Mouse (Mus musculus) naive thymus-derived CD4-positive, alpha-beta T cell, adult 2 months (primary cell): ENCODE measurements around the gene Pnkd.
"Not testable (repeated sequence)": the region's sequence is repeated elsewhere in the genome, so short reads cannot be mapped to it uniquely, and the experiment has no call there.

Experiments used
- DNase-seq: peaks from one replicate; pipeline ENCODE4 v3.0.0-alpha.2; 2011; ENCODE audit warnings: low read depth

Pnkd gene

DNA sequence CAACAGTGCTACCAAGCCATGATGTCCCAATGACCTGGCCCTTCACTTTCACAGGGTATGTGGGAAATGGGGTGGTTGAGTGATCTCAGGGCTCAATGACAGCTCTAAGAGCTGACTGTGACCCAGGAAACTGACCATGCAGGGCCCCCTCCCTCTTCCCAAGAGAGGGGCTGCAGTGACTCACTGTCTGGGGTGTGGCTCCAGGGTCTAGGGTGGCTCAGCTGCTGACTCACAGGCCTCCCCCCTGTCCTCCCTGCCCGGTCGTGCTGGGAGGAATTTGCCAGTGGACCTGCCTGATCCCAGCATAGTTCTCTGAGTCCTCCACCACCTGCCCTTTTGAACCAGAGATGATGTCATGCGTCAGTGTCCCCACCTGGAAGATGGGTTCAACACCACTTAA lies 12.5 kb downstream of the Pnkd start:
- no peak for DNase-seq

DNA sequence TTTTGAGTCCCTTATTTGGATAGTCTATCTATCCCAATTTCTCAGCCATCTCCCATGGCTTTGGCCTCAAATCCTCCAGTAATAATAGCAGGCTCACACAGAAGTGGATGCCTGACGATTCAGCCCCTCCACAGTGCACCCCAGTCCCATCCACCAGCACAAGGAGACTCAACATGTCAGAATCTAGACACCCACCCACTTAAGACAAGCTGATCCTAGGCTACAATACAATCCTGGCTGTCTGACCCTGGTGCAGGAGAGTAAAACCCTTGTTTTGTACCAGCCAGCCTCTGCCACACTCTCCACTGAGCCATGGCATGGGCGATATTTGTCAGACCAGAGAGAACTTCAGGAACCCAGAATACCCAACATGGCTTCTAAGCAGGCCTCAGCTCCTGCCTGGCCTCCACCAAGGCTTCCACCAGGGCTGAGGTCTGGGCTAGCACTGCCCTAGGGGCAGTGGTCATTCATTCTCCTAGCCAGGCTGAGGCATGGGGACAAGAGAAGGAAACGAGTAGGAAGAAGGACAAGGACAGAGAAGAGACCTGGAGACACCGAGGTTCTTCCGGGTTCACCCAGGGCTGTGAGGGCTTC lies 13.5 kb downstream of the Pnkd start:
- no peak for DNase-seq

DNA sequence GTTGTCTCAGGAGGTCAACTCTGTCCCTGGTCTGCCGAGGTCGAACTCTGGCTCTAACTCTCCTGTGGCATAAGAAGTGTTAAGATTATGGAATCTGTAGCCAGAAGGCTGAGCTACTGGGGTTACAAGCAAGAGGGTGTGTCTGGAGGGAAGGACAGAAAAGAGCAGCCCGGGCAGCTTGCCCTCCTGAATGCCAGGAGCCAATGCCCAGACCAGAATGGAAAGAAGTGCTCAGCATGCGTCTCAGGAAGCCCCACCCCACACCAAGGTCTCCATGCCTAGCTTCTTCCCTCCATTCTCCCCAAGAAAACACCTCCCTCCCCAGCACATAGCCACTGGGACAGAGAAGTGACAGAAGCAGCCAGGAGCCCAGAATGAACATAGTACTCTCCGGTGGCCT lies 14.3 kb downstream of the Pnkd start:
- DNase-seq, result no peak

DNA sequence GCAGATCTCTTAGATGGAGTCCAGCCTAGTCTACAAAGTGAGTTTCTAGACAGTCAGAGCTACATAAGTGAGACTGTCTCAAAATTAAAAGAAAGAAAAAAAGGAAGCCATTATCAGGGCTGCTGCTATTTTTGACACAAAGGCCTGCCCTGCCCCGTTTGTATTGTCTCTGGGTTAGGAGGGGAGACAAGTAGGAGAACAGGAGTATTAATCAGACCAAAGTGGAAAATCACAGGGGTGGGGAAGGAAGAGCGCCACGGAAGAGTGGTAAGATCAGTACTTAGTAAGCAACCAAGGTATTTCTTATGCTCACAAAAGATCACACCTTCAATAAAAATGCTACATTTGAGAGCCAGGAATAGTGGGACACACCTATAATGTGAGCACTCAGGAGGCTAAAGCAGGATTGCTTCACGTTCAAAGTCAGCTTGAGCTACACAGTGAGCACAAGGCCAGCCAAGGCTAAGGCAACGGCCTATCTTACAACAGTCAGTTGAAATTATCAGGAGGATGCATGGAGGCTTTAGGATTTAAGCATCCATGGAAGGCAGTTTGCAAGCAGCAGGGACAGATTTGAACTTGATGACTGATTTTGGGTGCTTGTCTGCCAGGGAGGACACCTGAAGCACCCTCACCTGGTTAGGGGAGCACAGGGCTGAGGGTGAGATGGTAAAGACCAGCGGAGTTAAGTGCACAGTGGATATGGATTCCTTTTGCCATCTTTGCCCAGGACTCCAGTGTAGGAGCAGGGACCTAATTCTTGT lies 15.8 kb downstream of the Pnkd start:
- DNase-seq, result no peak

DNA sequence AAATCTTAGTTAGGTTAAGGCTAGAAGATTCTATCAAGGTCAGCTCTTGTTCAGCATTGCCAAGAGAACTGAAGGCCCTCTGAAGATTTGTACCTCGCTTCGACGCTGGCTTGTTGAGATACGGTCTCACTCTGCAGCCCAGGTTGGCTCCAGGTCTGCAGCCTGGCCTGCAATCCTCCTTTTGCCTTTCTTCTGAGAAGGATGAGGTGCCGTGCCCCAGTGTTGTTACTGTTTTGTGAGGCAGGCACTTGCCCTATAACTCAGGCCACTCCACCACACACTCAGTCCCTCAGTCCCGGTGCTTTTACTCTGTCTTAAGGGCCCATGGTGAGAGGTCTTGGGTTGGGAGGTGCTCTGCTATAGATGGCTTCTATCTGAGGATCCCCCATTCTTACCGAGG lies 17.5 kb downstream of the Pnkd start:
- DNase-seq, result no peak

DNA sequence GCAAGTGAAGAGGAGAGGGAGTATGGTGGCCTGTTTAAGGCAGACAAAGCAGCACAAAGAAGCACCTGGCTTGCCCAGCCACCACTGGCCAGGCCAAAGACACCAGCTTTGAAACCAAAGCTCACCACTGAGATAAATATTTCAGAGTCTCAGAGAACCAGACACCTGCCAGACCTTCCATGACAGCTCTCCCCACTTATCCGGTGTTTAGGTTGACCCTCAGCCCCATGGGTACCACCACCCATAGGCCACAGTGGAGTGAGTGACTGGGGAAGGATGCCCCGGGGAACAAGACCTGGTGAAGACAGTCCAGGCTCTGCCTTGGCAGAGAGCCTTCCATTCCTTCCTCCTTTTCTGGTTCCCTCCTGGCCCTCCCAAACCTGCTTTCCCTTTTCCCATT lies 18.1 kb downstream of the Pnkd start:
- DNase-seq, result no peak

DNA sequence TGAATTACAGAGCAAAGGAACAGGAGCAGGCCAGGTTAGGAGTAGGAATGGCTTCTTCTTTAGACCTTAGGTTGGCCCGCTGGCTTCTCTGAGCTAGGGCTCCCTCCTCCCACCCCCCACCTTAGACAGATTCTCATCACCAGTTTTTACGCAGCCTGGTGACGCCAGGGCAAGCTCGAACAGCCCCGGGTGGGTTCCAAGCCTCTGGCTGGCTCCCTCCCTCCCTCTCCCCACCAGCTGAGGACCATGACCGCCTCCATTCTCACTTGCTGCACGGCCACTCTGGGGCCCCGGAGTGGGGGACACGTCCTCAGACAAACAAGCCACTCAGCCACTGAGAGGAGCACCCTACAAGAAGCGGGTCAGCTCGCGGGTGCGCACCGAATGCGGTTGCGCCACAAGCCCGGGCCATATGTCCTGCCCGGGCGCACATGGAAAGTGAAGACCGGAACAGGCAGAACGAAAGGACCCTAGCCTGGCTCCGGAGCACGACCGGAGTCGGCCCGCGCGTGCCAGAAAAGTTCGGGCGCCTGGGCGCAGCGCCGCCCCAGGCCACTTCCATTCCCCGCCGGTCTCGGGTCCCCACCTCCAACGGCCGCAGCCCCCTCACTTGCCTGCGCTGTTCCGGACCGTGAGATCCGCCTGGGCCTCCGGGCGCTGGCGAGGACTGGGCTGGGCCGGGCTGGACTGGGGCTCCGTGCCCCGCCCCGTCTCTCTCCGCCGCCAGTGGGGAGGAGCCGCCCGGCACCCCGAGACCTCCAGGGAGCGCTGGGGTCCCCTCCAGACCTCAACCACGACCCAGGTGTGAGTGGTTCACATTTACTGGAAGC lies 19.0 kb downstream of the Pnkd start:
- DNase-seq, result no peak

DNA sequence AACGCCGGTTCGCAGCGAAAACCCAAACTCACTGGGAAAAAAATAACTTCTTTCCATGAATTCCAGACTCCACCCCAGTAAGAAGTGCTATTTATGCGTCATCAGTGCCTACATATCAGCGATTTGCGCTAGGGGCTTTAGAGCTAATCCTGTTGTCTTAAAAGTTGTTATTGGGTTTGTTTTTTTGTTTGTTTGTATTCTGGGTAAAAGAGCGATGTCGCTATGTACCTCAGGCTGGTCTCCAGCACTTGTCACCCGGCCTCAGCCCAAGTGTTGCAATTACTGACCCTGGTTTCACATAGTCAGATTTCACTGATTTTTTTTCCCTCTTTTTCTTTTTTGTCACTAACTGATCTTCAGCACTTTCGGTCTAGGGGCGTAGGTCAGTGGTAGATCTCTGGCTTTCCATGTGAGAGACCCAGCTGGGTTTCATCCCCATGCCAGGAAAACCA lies 19.6 kb downstream of the Pnkd start:
- no peak for DNase-seq

DNA sequence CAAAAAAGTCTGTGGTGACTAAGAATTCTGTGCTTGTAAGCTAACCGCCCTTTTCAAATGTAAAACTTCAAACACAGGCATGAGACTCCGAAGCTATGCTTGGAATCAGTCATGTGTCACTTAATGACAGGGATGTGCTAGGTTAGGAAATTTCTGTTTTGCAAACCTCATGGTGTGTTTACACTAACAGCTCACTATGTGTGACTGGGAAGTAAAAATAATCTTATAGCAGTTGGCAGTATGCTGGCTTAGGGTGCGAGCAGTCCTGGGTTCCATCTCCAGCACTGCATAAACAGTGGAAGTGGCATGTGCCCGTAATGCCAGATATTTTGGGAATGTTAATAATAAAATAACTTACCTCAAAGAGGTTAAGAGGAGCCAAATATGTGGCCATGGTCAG lies 20.2 kb downstream of the Pnkd start:
- DNase-seq, result no peak

DNA sequence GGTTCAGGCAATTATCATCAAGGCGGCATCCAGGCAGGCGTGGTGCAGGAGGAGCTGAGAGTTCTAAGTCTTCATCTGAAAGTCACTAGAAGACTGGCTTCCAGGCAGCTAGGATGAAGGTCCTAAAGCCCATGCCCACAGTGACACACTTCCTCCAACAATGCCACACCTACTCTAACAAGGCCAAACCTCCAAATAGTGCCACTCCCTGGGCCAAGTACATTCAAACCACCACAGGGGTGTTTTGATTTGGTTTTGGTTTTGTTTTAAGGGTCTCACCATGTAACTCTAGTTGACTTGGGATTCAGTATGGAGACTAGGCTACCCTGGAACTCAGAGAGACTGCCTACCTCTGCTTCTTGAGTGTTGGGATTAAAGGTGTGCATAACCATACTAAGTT lies 20.8 kb downstream of the Pnkd start, which contains the start of gene Tmbim1:
Tmbim1 (minus strand) TSS at position 101 of the 400 bp plus-strand sequence.
- DNase-seq, result no peak

DNA sequence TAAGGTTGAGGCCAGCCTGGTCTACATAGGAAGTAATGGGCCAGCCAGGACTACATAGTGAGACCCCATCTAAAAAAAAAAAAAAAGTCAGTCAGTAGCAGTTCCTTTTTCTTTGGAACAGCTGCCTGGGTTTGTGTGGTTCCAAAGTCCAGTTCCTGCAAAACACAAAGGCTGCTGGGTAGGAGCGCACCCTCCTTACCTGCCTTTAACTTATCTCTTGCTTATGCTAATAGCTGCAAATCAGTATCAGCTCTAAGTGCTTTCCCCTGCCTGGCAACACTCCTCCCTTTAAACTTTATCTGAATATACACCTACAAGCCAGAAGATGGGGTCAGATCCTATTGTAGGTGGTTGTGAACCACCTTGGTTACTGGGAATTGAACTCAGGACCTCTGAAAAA lies 22.4 kb downstream of the Pnkd start:
- DNase-seq, result no peak

DNA sequence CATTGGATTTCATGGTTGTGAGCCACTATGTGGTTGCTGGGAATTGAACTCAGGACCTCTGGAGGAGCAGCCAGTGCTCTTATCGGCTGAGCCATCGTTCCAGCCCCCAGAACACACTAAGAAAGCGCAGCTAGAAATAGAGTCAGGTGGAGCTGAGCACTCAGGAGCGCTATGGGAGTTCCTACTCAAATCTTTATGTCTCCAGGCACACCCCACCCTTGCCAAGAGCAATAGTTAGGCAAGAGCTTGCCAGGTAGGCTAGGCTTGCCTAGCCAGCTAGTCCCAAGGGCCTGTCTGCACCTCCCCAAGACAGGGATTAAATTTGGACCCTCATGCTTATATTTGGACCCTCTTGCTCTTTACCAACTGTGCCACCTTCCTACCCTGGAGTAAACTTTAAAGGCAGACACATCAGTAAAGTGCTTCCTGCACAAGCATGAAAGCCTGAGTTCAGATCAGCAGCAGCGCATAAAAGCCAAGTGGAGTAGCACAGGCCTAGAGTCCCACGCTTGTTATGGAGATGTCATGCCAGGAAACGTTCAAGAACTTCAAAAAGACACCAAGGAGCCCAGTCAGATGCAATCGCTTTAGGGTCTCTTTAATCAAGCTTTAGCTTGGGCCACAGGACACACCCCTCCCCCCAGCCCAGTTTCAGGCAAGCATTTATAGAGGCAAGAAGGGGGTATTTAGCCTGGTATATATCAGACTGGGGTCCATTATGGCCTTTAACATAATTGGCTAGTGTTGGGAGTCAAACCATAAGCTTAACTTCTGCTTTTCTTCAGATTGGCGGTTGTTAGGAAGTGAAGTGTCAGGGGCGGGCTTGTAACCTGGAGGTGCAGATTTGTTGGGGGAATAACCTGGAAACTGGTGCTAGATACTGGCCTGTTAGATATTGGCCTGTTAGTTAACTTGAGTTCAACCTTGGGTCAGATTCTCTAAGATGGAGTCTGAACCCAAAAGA lies 23.6 kb downstream of the Pnkd start:
- no peak for DNase-seq

DNA sequence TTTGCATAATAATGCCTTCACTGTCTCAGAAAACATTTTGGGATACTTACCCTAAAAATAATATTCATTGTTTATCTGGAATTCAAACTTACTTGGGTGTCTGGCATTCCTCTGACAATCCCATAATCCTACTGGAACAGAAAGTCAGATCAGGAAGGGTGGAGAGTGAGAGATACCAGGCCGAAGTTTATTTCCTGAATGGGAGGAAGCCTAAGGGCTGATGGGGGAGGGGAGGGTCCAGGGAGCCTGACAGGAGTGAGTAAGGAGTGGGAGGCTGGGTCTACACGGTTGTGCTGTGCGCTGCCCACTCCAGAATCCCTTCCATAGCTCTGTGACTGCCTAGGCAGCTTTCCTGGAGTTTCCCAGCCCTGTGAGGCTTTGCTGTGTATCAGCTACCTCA lies 25.0 kb downstream of the Pnkd start:
- DNase-seq, result no peak

DNA sequence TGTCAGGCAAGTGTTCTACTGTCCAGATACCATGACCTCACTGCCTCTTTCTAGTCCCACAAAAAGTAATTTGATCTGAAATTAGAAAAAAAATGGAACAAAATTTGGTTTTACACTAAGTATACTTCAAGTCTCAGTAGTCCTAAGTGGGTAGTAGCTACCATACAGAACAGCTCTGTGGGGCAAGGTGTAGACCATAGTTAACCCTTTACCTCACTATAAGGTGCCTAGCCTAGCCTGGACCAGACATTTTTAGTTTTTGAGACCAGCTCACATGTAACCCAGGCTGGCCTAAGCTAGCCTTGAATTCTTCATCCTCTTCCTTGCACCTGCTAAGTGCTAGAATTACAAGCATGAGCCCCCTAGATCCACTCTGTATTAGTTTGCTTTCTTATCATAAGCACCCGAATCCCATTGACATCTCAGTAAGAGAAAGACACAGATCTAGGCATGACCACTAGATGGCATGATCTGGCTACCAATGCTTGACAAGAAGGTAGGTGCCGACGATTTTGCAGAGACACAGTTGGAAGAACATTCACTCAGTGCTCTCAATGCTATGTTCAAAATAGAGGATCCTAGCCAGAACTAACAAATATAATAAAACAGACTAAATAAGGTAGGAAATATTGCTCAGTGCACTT lies 28.4 kb downstream of the Pnkd start:
- peak; percentile 87 for DNase-seq

DNA sequence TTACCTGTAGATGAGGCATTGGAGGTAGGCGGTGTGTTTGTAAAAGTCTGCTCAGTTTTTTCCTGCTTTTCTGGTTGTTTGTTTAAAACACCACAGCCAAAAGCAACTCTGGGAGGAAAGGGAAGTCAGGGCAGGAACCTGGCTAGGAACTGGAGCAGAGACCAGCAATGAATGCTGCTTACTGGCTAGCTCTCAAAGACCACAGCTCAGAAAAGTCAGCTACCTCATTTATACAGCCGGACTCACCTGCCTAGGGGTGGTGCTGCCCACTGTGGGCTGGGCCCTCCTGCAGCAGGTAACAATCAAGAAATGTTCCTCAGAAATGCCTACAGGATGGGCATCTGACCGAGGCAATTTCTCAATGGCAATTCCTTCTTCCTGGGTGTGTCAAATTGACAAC lies 30.1 kb downstream of the Pnkd start:
- DNase-seq, result no peak

DNA sequence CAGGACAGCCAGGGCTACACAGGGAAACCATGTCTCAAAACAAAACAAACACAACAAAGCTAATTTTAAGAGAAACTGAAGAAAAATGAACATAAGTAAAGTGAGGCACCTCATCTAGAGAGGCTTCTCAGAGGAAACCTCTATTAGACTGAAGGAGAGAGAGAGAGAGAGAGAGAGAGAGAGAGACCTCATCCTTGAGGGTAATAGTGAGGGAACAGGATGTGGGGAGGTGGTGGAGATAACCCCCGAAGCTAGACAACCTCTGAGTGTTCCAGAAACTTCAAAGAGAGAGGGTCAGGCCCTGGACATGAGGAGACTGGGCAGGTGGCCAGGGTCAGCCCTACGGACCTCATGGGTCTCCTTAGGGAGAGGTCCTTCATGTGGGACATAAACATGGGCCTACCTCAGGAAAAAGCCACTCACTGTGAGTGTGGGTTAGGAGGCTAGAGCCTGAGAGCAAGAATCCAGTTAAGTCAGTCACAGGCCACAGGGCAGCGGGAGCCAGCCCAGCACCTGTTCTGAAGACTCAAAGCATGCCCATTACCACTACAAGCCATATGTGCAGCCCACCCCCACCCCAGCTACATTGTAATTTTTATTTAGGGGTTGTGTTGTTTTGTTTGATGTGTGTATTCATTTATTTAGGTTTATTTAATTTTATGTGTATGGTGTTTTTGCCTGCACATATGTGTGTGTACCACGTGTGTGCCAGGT lies 31.5 kb downstream of the Pnkd start:
- DNase-seq, result no peak

DNA sequence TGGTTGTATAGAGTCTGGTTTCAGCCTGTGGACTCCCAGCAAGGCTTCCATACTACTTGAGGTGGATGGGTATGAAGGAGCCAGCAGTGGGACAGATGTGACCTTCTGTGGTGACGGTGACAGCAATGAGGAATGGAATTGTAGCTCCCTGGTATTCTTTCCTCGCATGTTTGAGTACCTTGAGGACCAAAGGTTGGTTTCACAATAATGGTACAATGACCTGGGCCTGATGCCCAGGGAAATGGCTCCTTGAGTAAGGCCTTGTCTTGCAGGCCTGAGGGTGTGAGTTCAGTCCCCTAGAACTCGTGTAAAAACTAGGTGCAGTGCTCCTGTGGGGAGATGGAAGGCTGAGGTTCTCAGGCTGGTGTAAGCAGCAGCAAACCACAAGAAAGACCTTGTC lies 34.0 kb downstream of the Pnkd start:
- DNase-seq, result no peak

DNA sequence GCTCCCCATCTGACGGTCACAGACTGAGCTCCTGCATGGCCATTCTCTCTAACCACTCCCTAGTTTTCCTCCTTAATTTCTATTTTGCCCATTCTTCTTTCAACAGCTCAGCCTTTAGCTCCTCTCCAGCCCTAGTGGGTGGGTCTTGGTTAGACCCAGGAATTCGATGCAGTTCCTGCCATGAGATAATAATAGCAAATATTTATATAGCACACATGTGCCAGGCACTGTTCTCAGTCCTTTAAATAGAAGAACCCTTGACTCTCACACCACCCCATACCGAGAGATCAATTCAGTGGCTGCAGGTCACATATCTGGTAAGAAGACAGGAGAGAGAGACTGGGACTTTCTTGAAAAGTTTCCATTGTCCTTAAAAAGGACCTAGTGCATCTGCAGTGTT lies 36.7 kb downstream of the Pnkd start:
- DNase-seq, result no peak

DNA sequence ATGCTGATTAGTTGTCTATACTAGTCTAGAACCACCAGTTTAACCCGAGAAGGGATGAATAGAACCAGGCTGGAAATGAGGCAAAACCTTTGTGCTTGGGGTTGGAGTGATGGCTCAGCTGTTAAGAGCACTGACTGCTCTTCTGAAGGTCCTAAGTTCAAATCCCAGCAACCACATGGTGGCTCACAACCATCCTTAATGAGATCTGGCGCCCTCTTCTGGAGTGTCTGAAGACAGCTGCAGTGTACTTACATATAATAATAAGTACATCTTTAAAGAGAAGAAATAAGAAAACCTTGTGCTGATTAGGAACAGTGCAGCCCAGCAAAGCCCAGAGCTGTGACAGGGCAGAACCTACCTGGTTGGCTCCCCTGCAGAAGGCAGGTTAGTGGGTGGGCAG lies 42.2 kb downstream of the Pnkd start:
- not testable (repeated sequence) for DNase-seq

DNA sequence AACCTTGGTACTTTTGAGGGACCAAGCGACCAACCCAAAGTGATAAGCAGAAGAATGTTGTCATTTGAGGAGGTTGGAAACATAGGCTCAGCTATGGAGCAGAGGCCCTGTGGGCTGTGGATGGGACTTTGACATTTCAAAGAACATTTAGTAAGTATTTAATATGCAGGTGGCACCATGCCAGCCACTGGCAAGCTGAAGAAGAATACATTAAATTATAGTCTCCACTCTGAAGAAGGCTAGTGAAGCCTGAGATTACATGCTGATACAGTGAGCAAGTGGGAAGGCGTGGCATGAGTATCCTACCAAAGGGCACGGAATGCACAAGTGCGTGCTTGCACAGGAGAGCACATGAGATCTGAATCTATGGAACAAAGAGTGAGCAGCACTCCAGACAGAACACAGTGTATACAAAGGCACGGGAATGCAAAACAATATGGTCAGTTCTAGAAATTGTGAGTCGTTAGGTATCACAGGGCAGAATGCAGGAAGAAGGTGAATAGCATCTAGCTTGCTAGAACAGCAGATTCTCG lies 45.2 kb downstream of the Pnkd start:
- DNase-seq, result no peak
